Mouse (Mus musculus) gastrocnemius, postnatal 14 days (tissue): ENCODE data around the gene C130026I21Rik. TPM values are rescaled to one million over a fixed set of nuclear protein-coding genes. Genes with fewer than 3 reads are reported as not detected.
"Not testable (repeated sequence)": the region's sequence is repeated elsewhere in the genome, so short reads cannot be mapped to it uniquely, and the experiment has no call there.

Experiments used
- DNase-seq: peaks from one replicate; pipeline ENCODE4 v3.0.0; 2021; ENCODE audit warnings: mixed read lengths
- intact Hi-C: fragments of 180-260 bp; cut with DNase I; formaldehyde crosslinking; loops from one replicate; pipeline ENCODE4 v1.15.1; 2025; ENCODE audit warnings: low total_unique reads
- total RNA-seq, 2 experiments: library from RNA; stranded (reverse); gene quantifications; 2 replicates each; pipeline ENCODE4 v1.2.3; 2021

The C130026I21Rik gene
- total RNA-seq, 2 experiments from 2014 or later = not detected

GRCm38 (mm10) chr1:85086211-85086610 is 184.2 kb downstream of the C130026I21Rik start:
- intact Hi-C loops = not testable (repeated sequence)

GRCm38 (mm10) chr1:85084803-85085202 is 185.6 kb downstream of the C130026I21Rik start:
- intact Hi-C loops, DNase-seq: not testable (repeated sequence)

More at GRCm38 (mm10) chr1:85086211-85086610, 184.2 kb downstream of the C130026I21Rik start:
- not testable (repeated sequence) for DNase-seq

- intact Hi-C loops, DNase-seq: not testable (repeated sequence)
These were observed 197.3 kb downstream of the C130026I21Rik start for GRCm38 (mm10) chr1:85073099-85073498.

GRCm38 (mm10) chr1:85071690-85072089 is 198.7 kb downstream of the C130026I21Rik start:
- intact Hi-C loops, DNase-seq: not testable (repeated sequence)

- DNase-seq, intact Hi-C loops: not testable (repeated sequence)
These were observed 234.6 kb downstream of the C130026I21Rik start for GRCm38 (mm10) chr1:85035801-85036200.

GRCm38 (mm10) chr1:85034394-85034793 is 236.0 kb downstream of the C130026I21Rik start:
- intact Hi-C loops, DNase-seq: not testable (repeated sequence)

- DNase-seq, intact Hi-C loops: not testable (repeated sequence)
These were observed 236.8 kb downstream of the C130026I21Rik start for GRCm38 (mm10) chr1:85033616-85034015.

- intact Hi-C loops, DNase-seq: not testable (repeated sequence)
These were observed 240.2 kb downstream of the C130026I21Rik start for GRCm38 (mm10) chr1:85030211-85030610.

- intact Hi-C loops = not testable (repeated sequence)
These were observed 258.4 kb downstream of the C130026I21Rik start for GRCm38 (mm10) chr1:85011933-85012332.

GRCm38 (mm10) chr1:85010947-85011346 is 259.4 kb downstream of the C130026I21Rik start:
- DNase-seq, intact Hi-C loops: not testable (repeated sequence)

More at GRCm38 (mm10) chr1:85011933-85012332, 258.4 kb downstream of the C130026I21Rik start:
- not testable (repeated sequence) for DNase-seq

- DNase-seq, intact Hi-C loops: not testable (repeated sequence)
These were observed 262.6 kb downstream of the C130026I21Rik start for GRCm38 (mm10) chr1:85007737-85008136.

GRCm38 (mm10) chr1:84999241-84999640 is 271.1 kb downstream of the C130026I21Rik start:
- DNase-seq, intact Hi-C loops: not testable (repeated sequence)

- DNase-seq, intact Hi-C loops: not testable (repeated sequence)
These were observed 274.1 kb downstream of the C130026I21Rik start for GRCm38 (mm10) chr1:84996305-84996704.

- DNase-seq, intact Hi-C loops: not testable (repeated sequence)
These were observed 275.9 kb downstream of the C130026I21Rik start for GRCm38 (mm10) chr1:84994461-84994860.

- DNase-seq, intact Hi-C loops: not testable (repeated sequence)
These were observed 276.6 kb downstream of the C130026I21Rik start for GRCm38 (mm10) chr1:84993688-84994319.

GRCm38 (mm10) chr1:84993235-84993634 is 277.1 kb downstream of the C130026I21Rik start:
- intact Hi-C loops, DNase-seq: not testable (repeated sequence)

GRCm38 (mm10) chr1:84992827-84993226 is 277.5 kb downstream of the C130026I21Rik start:
- DNase-seq, intact Hi-C loops: not testable (repeated sequence)

GRCm38 (mm10) chr1:84989044-84989443 is 281.3 kb downstream of the C130026I21Rik start:
- intact Hi-C loops, DNase-seq: not testable (repeated sequence)

GRCm38 (mm10) chr1:84987729-84988128 is 282.6 kb downstream of the C130026I21Rik start:
- intact Hi-C loops, DNase-seq: not testable (repeated sequence)

- intact Hi-C loops, DNase-seq: not testable (repeated sequence)
These were observed 308.6 kb downstream of the C130026I21Rik start for GRCm38 (mm10) chr1:84961779-84962178.

GRCm38 (mm10) chr1:84957713-84958112 is 312.7 kb downstream of the C130026I21Rik start:
- DNase-seq, intact Hi-C loops: not testable (repeated sequence)
